In genomic region chr19:7134631-7135091, GRCm38 (mm10) we compare ENCODE assay signal across 8 mouse cellular contexts. TPM values are rescaled to one million over a fixed set of nuclear protein-coding genes. Genes with fewer than 3 reads are reported as not detected.
DNase-seq lines count a peak whose midpoint lies in the region; ATAC-seq lines count a peak whose summit lies in the region.

No protein-coding gene starts in this region.

- DNase-seq in R1 (ENCODE audit: low read depth, low spot score): peak; percentile 49
- DNase-seq in embryonic facial prominence, embryonic 11.5 days (ENCODE audit: low spot score): peak; percentile 67
- no peak for DNase-seq in adrenal gland, adult 18-20 months (ENCODE audit: low spot score in 2 of 2)
- no peak for DNase-seq in cerebellum, postnatal 36 days
- no peak for DNase-seq in cerebellum, adult 9-10 months

- H3K4me3 ChIP-seq in embryonic facial prominence, embryonic 11.5 days (ENCODE audit: low read depth, low read length): no peak overlapping the region
- H3K4me3 ChIP-seq in heart, embryonic 13.5 days: no peak overlapping the region
- H3K4me3 ChIP-seq in kidney, embryonic 15.5 days (replicated peaks): no peak overlapping the region
- H3K4me3 ChIP-seq in midbrain, embryonic 15.5 days: no peak overlapping the region

- H3K4me1 ChIP-seq in embryonic facial prominence, embryonic 11.5 days (ENCODE audit: control insufficient read depth, insufficient read depth, low read length): peaks cover 39% of the 10 kb centered on the region
- peaks cover 85% of the 10 kb centered on the region for H3K4me1 ChIP-seq in heart, embryonic 13.5 days
- H3K4me1 ChIP-seq in kidney, embryonic 15.5 days: peaks cover 96% of the 10 kb centered on the region
- peaks cover 72% of the 10 kb centered on the region for H3K4me1 ChIP-seq in midbrain, embryonic 15.5 days

- H3K27ac ChIP-seq in embryonic facial prominence, embryonic 11.5 days (replicated peaks; ENCODE audit: low read depth, low read length): peak overlapping the region; percentile 71
- peak overlapping the region; percentile 79 for H3K27ac ChIP-seq in heart, embryonic 13.5 days (replicated peaks)
- peak overlapping the region; percentile 94 for H3K27ac ChIP-seq in kidney, embryonic 15.5 days
- peak overlapping the region; percentile 70 for H3K27ac ChIP-seq in midbrain, embryonic 15.5 days

- no peaks in the 10 kb centered on the region for H3K36me3 ChIP-seq in embryonic facial prominence, embryonic 11.5 days (replicated peaks; ENCODE audit: control insufficient read depth, insufficient read depth, low read depth, low read length)
- no peaks in the 10 kb centered on the region for H3K36me3 ChIP-seq in heart, embryonic 13.5 days
- no peaks in the 10 kb centered on the region for H3K36me3 ChIP-seq in kidney, embryonic 15.5 days
- H3K36me3 ChIP-seq in midbrain, embryonic 15.5 days (replicated peaks): no peaks in the 10 kb centered on the region

- no peaks in the 10 kb centered on the region for H3K9me3 ChIP-seq in embryonic facial prominence, embryonic 11.5 days (replicated peaks; ENCODE audit: control insufficient read depth, low read length)
- no peaks in the 10 kb centered on the region for H3K9me3 ChIP-seq in heart, embryonic 13.5 days
- H3K9me3 ChIP-seq in kidney, embryonic 15.5 days (replicated peaks): no peaks in the 10 kb centered on the region
- no peaks in the 10 kb centered on the region for H3K9me3 ChIP-seq in midbrain, embryonic 15.5 days

- H3K4me2 ChIP-seq in embryonic facial prominence, embryonic 11.5 days (ENCODE audit: low read depth, low read length): peak overlapping the region; percentile 0
- peak overlapping the region; percentile 47 for H3K4me2 ChIP-seq in heart, embryonic 13.5 days
- peak overlapping the region; percentile 32 for H3K4me2 ChIP-seq in kidney, embryonic 15.5 days
- H3K4me2 ChIP-seq in midbrain, embryonic 15.5 days: no peak overlapping the region

- ATAC-seq in embryonic facial prominence, embryonic 11.5 days (replicated peaks; ENCODE audit: insufficient number of reproducible peaks, low FRiP score, low TSS enrichment, low read depth): no peak; the same call in 1 of the 2 replicates
- no peak for ATAC-seq in heart, embryonic 13.5 days (ENCODE audit: extremely low read depth, insufficient number of reproducible peaks, low FRiP score, low TSS enrichment)
- peak; percentile 31; the same call in 1 of the 2 replicates for ATAC-seq in kidney, embryonic 15.5 days (replicated peaks; ENCODE audit: low FRiP score)
- peak; percentile 25; the same call in 1 of the 2 replicates for ATAC-seq in midbrain, embryonic 15.5 days (replicated peaks)

- 12% methylated on average over 17 of the region's 17 CpGs for WGBS in embryonic facial prominence, embryonic 11.5 days
- WGBS in heart, embryonic 13.5 days: 20% methylated on average over 17 of the region's 17 CpGs
- WGBS in kidney, embryonic 15.5 days: 8% methylated on average over 17 of the region's 17 CpGs
- 8% methylated on average over 17 of the region's 17 CpGs for WGBS in midbrain, embryonic 15.5 days

- H3K27me3 ChIP-seq in embryonic facial prominence, embryonic 11.5 days (ENCODE audit: control insufficient read depth, insufficient read depth, low read length): no peaks in the 10 kb centered on the region; the same call in 1 of the 2 replicates
- H3K27me3 ChIP-seq in heart, embryonic 13.5 days (replicated peaks): peaks cover 52% of the 10 kb centered on the region
- peaks cover 74% of the 10 kb centered on the region for H3K27me3 ChIP-seq in kidney, embryonic 15.5 days
- H3K27me3 ChIP-seq in midbrain, embryonic 15.5 days (replicated peaks): no peaks in the 10 kb centered on the region

- peak overlapping the region; percentile 11; the same call in 1 of the 2 replicates for H3K9ac ChIP-seq in embryonic facial prominence, embryonic 11.5 days (replicated peaks; ENCODE audit: low read length)
- 0 out of 2 replicates have a peak overlapping the region, but pooled peaks have one; percentile 52 for H3K9ac ChIP-seq in heart, embryonic 13.5 days
- H3K9ac ChIP-seq in kidney, embryonic 15.5 days: no peak overlapping the region
- H3K9ac ChIP-seq in midbrain, embryonic 15.5 days: no peak overlapping the region

RNA-seq across cellular contexts. Expression of gene Flrt1, which starts 29.1 kb away (rescaled TPM):
- polyA plus RNA-seq in embryonic facial prominence, embryonic 11.5 days (2014; fragmentation: Nextera tagmentation; extraction: Ambion mirVana): 3.0 and 4.4 TPM in 2 replicates
- 1.1 and 1.4 TPM in 2 replicates for polyA plus RNA-seq in heart, embryonic 13.5 days (2015; fragmentation: Nextera tagmentation; extraction: Ambion mirVana)
- polyA plus RNA-seq in kidney, embryonic 15.5 days (2015; fragmentation: Nextera tagmentation; extraction: Ambion mirVana): 4.4 and 5.0 TPM in 2 replicates
- polyA plus RNA-seq in midbrain, embryonic 15.5 days (2015; fragmentation: Nextera tagmentation; extraction: Ambion mirVana): 12.2 and 12.5 TPM in 2 replicates
- 1 to 10 TPM; 2.1 to 9.3 TPM for total RNA-seq in adrenal gland, adult 18-20 months (2021)

Comparison
In these comparisons a context has a peak if more than half of its experiments do, and no peak if none do; other contexts are left out.
1. DNase-seq: peak in R1 (single experiment) and embryonic facial prominence, embryonic 11.5 days (single experiment); none in adrenal gland, adult 18-20 months (0 of 2), cerebellum, postnatal 36 days (0 of 2) and cerebellum, adult 9-10 months (single experiment).
2. ATAC-seq: peak in kidney, embryonic 15.5 days (single experiment) and midbrain, embryonic 15.5 days (single experiment); none in embryonic facial prominence, embryonic 11.5 days (single experiment) and heart, embryonic 13.5 days (single experiment).
3. H3K9ac ChIP-seq: peak in embryonic facial prominence, embryonic 11.5 days (single experiment) and heart, embryonic 13.5 days (single experiment); none in kidney, embryonic 15.5 days (single experiment) and midbrain, embryonic 15.5 days (single experiment).
4. Peak in every context shown above with its lines, with median percentiles within 50 percentile points of each other: H3K27ac ChIP-seq.